Mouse (Mus musculus) kidney, adult 2 months (tissue): ENCODE results near the gene Tcp1.

Experiments
- CTCF ChIP-seq: fragments of 200-500 bp; conservative IDR thresholded peaks from 2 replicates; pipeline ENCODE4 v1.5.1; 2011; ENCODE audit warnings: low read depth, mild to moderate bottlenecking, control low read depth, low read length, moderate library complexity, mixed read lengths; ENCODE audit not compliant: insufficient read depth, insufficient read length
- POLR2A ChIP-seq: fragments of 200-500 bp; IDR thresholded peaks from one replicate; pipeline ENCODE4 v1.6.1; 2011; ENCODE audit warnings: low read depth, low read length, control low read depth

GRCm38 (mm10) chr17:12903372-12904333 lies 11.8 kb upstream of the Tcp1 start:
- TF ChIP-seq CTCF = no peak
- TF ChIP-seq POLR2A = no peak
